Mouse (Mus musculus) spleen, postnatal 14 days (tissue): ENCODE measurements around the gene Prss21.

Experiments used
- DNase-seq, 2 experiments: peaks; one replicate each; pipeline ENCODE4 v3.0.0; 2021 to 2022; ENCODE audit warnings: low spot score in 2 of 2

The Prss21 gene

DNA sequence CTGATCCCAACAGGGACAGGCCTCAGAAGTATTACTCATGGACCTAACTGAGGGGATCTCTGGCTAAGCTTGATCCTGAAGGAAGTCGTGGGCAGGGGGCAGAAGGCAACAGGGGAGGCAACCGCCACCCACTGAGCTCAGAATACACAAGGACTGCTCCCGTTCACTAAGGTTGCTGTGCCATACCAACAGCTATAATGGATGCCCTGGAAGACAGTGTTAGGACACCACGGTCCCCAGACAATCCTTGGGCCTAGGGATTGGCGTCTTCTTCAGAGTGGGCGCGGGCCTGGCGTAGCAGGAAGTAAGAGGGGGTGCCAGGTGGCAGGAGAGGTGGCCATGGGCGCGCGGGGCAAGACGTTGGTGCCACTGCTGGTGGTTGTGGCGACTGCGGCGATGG lies at the start of gene Prss21:
Gene Prss21, plus strand, starts transcription at position 301 of the 400 bp plus-strand sequence.
- no peak for DNase-seq

DNA sequence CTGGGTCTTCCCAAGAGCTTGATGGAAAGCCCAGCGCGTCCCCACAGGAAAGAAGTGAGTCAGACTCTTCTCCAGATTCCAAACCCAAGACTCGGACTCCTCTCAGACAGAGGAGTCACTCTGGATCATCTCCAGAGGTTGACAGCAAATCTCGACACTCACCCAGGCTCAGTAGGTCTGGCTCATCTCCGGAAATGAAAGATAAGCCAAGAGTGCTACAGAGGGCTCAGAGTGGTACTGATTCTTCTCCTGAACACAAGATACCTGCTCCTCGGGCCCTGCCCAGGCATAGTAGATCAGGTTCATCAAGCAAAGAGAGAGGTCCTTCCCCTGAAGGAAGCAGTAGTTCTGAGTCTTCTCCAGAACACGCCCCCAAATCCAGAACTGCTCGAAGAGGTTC lies 49.3 kb upstream of the Prss21 start:
- DNase-seq: no peak

DNA sequence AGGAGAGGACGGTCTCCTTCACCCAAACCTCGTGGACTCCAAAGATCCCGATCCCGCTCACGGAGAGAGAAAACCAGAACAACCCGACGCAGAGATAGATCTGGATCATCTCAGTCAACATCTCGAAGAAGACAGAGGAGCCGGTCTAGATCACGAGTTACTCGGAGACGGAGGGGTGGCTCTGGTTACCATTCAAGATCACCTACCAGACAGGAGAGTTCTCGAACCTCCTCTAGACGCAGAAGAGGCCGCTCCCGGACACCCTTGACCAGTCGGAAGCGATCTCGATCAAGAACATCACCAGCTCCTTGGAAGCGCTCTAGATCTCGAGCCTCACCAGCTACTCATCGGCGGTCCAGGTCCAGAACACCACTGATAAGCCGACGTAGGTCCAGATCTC lies 48.6 kb upstream of the Prss21 start:
- DNase-seq: no peak

DNA sequence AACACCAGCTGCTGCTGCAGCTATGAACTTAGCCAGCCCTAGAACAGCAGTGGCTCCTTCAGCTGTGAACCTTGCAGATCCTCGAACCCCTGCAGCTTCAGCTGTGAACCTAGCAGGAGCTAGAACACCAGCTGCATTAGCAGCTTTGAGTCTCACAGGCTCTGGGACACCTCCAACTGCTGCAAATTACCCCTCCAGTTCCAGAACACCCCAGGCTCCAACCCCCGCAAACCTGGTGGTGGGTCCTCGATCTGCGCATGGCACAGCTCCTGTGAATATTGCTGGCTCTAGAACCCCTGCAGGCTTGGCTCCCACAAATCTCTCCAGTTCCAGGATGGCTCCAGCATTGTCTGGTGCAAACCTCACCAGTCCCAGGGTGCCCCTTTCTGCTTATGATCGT lies 47.1 kb upstream of the Prss21 start:
- no peak for DNase-seq

DNA sequence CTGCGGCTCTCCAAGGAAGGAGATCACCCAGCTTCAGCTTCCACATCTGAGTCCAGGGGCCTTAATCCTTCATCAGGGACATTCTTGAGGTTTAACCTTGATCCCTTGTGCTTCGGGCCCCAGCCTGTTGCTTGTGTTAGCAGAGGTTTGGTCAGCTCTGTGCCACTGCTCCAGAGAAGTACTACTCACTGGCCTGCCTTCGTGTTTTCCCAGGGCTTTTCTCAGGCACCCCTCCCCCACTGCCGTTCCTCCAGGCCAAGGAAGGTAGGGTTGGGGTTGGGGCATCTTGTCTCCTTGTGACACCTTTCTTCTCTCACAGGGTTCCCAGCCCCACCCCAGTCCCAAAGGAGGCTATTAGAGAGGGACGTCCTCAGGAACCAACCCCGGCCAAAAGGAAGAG lies 45.8 kb upstream of the Prss21 start:
- DNase-seq: no peak

DNA sequence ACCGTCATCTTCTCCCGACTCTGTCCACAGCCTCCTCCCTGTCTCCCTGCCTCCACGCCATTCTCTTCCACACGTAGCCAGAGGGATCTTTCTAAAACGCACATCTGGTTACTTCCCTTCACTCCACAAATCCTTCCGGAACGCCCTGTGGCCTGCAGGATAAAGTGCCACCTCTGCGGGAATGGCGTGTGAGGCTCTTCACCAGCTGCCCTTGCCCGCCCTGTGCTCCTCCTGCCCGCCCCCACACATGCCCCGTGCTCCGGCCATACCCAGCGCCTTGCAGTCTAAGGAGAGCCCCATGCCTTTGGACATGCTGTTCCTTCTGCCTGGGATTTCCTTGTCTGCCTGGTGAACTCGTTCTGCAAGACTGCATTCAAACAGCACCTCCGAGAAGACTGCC lies 44.8 kb upstream of the Prss21 start:
- DNase-seq: no peak

DNA sequence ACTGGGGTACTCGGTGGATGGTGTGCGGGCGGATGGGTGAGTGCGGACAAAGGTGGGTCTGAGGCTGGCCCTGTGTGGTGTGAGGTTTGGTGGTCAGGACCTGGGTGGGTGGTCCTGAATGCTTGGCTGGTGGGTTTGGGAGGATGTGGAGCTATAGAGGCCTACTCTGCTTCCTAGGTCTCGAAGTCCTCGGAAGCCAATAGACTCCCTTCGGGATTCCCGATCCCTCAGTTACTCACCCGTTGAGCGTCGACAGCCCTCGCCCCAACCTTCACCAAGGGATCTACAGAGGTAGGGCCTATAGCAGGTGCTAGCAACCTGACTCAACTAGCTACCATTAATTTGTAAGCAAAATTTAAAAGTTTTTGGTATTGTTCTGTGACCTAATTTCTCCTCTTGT lies 44.2 kb upstream of the Prss21 start:
- DNase-seq: no peak

DNA sequence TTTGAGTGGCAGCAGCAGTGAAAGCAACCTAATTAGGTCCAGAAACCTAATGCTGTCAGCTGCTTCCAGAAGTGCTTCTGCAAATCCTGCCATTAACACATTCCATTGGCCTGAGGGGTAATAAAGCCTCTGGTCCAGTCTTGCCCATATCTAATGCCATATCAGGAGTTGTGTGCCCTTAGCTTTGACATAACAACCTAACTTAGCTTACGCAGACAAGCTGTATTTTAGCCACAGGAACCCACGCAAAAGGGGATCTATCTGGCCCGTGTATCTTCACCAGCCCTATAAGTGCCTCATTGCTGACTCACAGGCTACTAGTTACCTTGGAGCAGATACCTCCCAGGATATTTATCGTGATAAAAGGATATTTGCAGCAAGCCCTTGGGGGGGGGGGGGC lies 42.3 kb upstream of the Prss21 start:
- DNase-seq: no peak

DNA sequence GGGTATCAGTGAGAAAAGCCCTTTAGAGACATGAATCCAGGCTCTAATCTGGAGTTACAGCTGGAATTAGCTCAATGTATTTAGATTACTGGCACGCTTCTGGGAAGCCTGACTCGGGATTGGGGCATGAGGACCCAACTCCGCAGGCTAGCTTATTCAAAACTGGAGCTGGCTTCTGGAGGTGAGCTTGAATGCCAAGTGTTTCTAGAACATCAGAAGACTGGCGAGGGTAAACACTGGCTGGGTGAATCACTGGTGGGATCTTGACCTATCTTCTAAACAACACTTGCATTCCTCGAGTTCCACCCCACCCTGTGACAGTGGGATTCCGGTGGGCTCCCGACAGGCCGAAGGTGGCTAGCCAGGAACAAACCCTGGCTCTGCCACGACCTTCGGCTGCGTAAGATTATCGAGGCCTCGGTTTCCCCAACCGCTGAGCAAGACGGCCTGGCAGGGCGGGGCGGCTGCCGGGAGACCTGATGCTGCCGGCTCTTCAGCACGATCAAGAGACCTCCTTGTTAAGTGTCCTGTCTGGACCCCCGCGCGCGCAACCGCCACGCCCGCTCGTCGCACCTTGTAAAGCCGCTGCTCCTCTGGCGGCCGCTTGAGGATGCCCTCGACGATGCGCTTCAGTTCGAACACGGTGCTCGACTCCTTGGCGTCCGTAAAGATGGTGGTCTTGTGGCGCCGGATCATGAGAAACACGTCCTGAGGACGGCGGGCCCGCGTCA lies 39.4 kb upstream of the Prss21 start:
- peak; percentile 32 to 48 for DNase-seq

DNA sequence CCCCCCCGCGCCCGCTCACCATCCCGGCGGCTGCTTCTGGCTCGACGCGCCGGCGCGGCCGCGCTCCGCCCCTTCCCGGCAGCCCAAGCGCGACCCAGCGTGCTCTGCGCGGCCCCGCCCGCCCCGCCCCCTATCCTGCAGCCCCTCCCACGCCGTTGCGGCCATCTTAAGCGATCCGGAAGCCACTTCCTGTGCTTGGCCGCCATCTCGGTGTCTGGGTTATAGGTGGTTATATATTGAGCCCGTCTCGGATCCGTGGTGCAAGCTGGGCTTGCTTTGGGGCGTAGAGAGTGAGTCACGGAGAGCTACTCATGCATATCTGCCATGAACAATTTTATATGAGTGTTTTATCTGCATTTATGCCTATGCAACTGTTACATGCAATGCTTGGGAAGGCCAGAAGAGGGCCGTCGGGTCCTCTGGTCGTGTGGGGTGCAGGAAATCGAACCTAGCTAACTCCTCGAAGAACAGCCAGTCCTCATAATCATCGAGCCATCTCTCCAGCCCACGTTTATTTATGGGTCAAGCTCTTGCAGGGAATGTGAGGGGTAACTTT lies 38.7 kb upstream of the Prss21 start, which contains the start of gene Elob:
Gene Elob, minus strand, starts transcription at position 73 of the 556 bp plus-strand sequence.
- peak; percentile 65 to 75 for DNase-seq

DNA sequence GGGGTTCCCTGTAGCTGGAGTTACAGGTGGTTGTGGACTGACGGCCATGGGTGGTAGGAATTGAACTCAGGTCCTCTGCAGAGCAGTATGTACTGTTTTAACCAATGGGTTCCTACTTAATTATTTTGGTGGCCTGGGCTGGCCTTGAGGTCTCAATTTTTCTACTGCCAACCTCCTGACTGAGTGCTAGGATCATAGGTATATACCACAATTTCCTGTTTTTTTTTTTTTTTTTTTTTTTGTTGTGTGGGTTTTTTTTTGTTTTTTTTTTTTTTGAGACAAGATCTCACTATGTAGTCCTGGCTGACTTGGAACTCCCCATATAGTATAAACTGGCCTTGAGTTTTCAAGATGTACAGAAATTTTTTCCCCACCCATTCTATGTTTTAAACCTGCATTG lies 36.7 kb upstream of the Prss21 start:
- DNase-seq: no peak

DNA sequence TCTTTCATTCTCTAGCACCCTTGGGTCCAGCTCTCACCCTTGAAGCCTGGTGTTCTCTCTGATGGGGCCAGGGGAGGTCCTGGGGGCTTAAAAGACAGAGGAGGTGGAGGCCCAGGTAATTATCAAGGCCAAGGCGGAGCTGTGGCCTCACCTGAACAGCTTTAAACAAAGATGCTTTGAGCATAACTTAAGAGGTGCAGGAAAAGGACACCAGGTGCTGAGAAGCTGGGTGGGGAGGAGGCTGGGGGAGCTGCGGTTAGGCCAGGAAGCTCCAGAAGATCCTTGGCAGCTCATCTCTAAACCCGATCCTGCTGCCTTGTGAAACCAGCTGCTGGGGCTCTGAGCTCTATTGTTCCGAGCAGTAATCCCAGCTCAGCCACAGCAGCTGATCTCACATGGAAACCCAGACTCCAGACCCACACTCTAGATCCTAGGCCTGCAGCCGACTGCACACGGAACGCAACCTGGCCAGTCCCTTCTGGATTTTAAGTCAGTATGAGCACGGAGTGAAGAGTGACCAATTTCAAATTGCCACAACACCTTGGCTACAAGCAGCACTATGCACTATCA lies 31.8 kb upstream of the Prss21 start, which contains the start of gene Prss33:
Gene Prss33, minus strand, starts transcription at position 51 of the 570 bp plus-strand sequence.
- no peak for DNase-seq

DNA sequence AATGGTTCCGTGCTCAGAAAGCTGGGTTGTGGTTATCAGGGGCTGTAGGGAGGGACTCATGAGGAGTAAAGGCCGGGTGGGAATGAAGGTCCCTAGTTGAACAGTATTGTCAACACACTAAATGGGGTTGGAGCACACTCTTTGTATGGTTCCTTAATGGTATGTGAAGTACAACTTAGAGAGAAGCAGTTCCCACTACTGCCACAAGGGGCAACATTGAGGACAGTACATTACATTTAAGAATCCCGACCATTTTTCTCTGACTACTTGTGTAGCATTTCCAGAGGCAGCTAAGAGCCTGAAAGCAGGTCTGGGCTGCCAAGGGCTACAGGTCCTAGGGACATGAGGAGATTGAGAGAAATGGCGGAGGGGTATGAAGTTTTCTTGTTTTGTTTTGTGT lies 26.7 kb upstream of the Prss21 start:
- peak in 1 of 2 experiments; percentile 60 for DNase-seq

DNA sequence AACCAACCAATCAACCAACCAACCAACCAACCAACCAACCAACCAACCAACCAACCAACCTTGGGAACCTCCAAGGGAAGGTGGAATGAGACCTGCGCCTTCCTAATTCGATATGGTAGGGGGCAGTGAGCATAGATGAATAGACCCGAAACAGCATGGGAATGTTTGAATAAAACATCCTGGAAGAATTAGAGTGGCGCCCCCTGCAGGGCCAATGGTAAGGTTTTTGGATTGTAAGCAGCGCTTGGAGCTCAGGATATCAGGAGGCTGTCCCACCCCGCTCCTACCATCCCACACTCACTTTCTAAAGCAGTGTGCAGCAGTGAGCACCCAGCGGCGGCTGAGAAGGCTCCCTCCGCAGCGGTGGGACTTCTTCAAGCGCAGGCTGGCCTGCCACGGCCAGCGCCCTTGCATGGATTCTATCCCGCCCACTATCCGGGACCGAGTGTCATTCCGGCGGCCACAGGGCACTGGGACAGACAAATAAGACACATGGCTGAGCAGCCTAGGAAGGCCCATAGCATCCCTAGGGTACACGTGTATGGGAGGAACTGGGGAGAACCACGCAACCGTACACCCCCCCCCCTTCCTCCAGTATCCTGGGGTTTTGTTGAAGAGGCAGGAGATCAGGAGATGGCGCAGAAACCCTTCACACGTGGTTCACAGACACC lies 24.6 kb upstream of the Prss21 start:
- DNase-seq: no peak

DNA sequence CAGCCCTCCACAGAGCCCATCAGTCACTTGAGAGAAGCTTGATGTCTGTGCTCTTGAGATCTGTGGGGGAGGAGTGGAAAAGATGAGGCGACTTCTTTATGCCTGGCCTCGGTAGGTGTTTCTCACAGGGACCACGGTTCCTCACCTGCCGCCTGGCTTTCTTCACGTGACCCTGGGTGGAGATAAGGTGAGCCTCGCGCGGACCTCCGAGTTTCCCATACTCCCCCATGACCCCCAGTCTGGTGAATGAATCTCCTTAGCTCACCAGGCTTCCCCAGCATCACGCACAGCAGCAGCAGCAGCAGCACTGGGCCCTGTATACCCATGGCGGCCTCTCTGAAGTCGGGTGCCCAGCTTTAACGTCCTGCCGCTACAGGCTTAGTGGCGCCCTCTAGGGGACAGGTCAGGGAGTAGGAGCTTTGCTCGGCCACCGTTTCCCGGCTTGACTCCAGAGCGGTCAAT lies 24.0 kb upstream of the Prss21 start, which contains the start of the genes Prss32 and Prss41:
Gene Prss32, plus strand, starts transcription at position 44 of the 462 bp plus-strand sequence.
Gene Prss41, minus strand, starts transcription at position 361 of the 462 bp plus-strand sequence.
- peak; percentile 34 to 56 for DNase-seq

DNA sequence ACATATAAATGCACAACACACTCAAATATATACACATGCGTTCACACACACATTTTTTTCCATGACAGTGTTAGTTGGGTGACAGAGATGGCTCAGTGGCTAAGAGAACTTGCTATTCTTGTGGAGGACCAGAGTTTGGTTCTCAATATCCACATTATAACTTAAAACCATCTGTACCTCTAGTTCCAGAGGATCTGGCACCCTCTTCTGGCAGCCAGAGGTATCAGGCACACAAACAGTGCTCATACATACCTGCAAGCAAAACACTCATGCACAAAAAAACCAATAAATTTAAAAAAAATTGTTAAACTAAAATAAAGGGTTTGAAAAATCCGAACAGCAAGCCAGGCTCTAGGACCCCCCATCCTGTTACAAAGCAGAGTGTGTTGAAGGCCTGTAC lies 17.8 kb upstream of the Prss21 start:
- no peak for DNase-seq

DNA sequence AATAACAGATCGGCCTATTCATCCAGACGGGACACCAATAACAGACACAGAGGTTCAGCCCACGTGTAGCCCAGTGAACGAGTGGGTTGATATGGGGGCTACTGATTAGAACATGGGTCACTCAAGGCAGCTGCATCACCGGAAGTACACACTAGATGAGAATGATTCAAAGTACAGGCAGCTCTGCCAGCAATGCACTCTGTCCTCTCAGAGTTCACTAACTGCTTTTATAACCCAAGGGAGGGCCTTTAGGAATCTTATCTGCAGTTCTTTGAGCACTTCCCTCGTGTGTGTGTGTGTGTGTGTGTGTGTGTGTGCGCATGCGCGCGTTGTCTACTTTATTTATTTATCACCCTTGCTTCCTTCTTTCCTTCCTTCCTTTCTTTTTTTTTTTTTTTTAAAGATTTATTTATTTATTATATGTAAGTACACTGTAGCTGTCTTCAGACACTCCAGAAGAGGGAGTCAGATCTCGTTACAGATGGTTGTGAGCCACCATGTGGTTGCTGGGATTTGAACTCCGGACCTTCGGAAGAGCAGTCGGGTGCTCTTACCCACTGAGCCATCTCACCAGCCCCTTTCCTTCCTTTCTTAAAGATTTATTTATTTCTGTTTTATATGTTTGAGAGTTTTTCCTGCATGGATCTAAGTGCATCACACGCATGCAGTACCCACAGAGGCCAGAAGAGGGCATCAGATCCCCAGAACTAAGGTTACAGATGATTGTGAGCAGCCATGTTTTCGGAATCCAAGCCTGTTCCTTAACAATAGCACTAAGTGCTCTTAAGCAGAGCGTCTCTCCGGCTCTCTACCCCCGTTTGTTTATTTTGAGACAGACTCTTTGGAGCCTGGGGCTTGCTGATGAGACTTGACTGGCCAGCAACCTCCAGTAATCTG lies 16.8 kb upstream of the Prss21 start:
- peak; percentile 31 to 43 for DNase-seq

DNA sequence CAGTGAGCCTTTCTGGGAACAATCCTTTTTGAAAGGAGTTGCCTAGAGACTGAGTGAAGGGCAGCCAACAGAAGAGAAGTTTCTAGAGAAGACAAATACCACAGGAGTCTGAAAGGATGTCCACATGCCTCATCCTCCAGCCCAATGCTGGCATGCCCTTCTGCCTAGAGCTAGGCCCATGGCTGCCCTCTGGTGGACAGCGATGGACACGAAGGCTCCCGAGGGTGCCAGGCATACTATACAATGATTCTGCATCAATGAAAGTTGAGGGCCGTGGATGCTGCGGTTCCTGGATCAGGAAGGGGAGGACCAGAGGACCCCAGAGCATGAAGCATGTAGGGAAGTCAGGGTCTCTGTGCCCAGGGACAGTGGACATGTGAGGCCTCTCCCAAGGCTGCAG lies 14.6 kb upstream of the Prss21 start:
- DNase-seq: peak; percentile 37 to 62

DNA sequence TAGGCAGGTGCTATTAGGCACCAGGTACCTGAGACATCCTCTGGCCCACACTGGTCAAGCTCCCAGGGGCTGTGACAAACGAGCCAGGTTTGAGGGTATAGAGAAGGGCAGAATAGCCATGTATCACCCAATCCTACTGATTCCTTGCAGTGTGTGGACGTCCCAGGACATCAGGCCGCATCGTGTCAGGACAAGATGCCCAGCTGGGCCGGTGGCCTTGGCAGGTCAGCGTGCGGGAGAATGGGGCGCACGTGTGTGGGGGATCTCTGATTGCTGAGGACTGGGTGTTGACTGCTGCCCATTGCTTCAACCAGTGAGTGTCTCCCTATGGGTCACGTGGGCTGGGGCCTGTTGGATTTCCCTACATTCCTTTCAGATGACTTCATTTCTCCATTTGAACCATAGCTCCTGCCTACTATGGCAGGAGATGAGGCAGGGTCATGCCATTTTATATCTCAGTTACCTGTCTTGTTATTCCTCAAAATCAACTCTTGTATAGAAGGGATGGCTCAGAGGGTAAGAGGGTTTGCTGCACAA lies 13.6 kb upstream of the Prss21 start:
- no peak for DNase-seq

DNA sequence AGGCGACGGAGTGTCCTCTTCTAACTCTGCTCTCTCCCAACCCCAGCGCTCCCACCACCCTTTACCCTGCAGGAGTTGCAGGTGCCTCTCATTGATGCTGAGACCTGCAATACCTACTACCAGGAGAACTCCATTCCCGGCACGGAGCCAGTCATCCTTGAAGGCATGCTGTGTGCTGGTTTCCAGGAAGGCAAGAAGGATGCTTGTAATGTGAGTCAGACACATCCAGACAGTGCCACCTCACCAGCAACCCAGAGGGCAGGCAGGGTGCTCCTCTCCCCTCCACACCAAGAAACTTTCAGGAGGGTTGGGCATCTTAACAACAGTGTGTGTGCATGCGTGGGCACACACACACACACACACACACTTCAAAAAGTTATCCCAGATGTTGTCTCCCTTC lies 10.7 kb upstream of the Prss21 start:
- DNase-seq: no peak

DNA sequence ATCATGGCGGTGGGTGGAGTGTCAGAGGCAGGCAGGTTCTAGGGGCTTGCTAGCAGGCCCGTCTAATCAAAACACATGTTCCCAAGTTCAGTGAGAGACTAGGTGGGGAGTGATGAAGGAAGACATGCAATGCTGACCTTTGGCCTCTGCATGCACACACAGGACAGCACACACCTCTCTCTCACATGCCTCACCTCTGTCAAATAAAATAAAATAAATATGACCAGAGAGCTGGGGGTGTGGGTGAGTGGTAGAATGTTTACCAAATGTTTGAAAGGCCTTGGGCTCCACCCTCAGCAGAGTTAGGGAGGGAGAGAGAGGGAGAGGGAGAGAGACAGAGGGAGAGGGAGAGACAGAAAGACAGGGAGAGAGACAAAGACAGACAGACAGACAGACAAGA lies 9.9 kb upstream of the Prss21 start:
- no peak for DNase-seq
